Mouse (Mus musculus) right cerebral cortex, postnatal 4 days (tissue): ENCODE results near the gene Rubcn.

Experiments used
- DNase-seq: peaks from one replicate; pipeline ENCODE4 v3.0.0-alpha.2; 2022

Rubcn gene

DNA sequence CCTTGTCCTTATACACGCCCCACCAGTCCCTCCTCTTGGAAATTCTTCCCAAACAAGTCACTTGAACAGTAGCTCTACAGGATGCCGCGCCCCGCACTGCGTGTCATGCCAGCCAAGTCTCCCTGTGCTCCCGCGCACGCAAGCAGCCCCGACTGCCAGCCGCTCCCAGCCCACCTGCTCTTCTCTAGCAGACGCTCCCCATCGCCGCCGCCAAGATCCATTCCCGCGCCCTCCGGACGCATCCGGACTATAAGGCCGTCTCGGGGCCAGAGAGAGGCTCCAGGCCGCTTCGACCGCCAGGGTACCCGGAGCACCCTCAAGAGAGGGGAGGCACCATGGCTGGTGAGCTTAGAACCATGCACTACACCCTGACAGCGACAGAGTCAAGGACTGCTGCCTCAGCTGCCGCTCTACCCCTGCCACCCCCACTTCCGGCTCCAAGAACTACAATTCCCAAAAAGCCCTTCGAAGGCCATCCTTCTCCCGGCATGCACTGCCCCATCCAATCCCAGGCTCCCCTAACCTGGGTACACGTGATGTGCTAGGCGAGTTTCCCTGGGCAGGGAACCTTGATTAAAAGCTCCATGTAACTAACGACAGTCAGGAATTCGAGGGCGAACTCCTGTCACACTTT is 9.5 kb downstream of the Rubcn start:
- peak; percentile 76 for DNase-seq

- no peak for DNase-seq
These were observed 10.9 kb downstream of the Rubcn start for GRCm38 (mm10) chr16:32866713-32867112.

GRCm38 (mm10) chr16:32865401-32865800 is 12.2 kb downstream of the Rubcn start:
- no peak for DNase-seq

DNA sequence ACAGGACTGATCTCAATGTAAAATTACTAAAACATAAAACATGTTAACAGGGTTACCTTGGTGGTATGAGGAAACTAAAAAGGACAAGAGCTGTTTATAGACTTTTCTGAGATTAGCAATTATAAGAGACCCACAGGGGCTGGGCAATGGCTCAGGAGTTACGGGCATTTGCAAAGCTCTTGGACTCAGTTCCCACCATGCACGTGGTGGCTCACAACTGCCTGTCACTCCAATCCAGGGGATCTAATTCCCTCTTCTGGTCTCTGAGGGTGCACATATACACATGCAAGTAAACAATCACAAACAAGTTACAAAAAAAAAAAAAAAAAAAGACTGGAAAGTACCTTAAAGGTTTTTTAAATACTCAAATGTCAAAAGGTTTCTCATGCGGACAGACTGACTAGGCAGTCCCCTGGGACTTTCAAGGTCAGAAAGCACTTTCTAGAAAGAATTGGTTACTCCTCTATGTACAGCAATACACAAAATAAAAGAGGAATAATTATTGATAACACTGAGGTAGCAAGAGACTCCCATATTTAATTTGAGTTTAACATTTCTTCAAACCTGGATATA is 15.7 kb downstream of the Rubcn start:
- DNase-seq = no peak

DNA sequence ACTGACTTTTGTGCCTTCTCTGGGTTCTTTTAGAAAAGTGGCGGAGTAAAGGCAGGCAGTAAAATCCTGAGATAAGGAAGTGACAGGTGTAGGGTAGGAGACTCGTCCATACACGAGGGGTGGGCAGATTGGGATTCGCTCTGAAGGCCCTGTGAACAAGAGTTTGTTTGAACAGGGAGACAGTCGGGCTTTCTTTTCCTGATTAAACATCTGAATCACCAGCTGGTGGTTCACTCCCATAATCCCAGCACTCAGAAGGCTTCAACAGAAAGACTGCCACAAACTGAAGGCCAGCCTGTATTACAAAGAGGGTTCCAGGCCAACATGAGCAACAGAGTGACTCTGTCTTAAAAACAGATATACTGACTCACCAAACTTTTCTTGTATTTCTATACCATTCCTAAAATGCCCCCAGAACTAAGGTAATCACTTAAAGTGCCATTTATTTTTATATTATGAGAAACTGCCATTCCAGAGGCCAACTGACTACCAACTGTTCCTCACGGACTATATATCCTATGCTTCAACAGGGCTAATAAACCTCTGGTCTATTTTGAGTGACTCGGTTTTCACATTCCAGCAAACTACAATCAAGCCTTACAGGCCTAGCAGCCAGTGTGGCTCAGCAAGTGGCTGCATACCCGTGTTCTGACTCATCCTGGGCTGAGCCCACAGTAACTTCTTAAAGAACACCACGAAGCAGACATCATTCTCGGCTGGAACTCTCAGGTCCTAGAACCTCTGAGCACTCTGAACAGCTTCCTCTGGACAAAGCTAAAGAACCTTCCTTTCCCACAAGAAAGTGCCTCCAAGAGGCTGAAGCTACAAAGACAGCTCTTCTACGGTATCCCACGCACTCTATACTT is 18.6 kb downstream of the Rubcn start:
- DNase-seq = no peak

DNA sequence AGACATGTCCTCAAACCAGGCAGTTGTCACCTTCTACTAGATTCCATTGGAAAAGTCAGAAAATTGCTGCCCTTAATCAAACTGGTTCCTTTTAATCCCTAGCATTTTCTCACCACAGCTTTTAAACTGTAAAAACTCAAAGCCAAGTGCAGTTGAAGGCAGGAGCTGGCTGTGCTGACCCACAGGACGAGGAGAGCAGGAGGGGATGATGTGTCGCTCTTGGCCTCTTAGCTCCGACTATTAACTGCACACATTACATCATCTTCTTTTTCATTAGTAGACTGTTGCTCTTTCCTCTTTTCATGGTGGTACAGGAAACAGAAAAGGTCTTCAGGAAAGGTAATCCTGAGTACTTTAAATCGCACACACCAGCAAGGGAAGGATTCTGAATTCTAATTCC is 19.2 kb downstream of the Rubcn start:
- no peak for DNase-seq

GRCm38 (mm10) chr16:32856751-32857150 is 20.8 kb downstream of the Rubcn start:
- no peak for DNase-seq

- no peak for DNase-seq
These were observed 23.5 kb downstream of the Rubcn start for GRCm38 (mm10) chr16:32854050-32854571.

GRCm38 (mm10) chr16:32853492-32854049 is 24.0 kb downstream of the Rubcn start:
- no peak for DNase-seq

DNA sequence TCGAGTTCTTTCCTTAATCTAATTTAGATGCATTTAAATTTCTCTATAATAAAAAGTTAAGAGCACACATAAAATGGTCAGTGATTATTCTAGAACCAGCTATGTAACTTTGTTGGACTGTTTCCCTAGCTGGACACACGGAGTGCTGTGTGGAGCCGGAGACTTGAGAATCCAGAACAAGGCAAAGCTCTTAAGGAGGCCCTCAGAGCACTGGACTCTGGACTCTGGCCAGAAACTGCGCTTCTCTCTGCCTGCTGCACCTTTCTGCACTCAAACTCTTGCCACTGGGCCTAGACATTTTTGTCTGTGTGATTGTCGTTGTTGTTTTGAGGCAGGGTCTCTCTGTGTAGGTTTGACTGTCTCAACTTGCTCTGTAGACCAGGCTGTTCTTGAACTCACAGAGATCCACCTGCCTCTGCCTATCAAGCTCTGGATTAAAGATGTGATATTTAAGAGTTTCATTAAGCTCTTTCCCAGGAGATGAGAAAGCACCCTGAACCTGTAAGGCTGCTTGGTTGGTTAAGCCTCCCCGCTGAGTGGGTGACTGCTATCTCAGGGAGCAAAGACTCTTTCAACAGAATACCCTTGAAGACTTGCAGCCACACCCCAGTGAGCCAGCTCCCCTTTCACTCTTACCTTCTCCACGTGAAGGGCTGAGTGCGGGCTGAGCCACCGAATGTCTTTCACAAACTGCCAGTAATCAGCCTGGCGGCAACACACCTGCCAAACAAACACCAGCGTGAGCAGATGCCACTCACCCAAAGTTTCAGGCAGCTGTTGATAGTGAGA is 28.3 kb downstream of the Rubcn start:
- no peak for DNase-seq

- DNase-seq = no peak
These were observed 30.5 kb downstream of the Rubcn start for GRCm38 (mm10) chr16:32847103-32847502.

DNA sequence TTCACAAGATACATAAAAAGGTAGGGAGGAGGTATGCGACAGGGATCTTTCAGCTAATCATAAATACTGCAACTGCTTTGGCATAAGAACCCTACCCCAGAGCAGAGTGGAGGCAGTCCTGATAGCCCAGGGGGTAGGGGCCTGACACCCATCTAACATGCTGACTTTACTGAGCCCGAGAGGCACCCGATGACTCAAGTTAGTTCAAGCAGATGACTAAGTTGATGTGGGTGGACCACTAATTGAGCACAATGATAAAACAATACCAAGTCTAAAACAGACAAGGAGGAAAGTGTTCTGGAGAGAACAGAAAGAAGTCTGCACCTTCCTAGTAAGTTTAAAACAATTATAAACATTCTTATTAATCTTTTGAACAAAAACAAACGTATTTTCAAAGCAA is 46.1 kb downstream of the Rubcn start:
- no peak for DNase-seq

DNA sequence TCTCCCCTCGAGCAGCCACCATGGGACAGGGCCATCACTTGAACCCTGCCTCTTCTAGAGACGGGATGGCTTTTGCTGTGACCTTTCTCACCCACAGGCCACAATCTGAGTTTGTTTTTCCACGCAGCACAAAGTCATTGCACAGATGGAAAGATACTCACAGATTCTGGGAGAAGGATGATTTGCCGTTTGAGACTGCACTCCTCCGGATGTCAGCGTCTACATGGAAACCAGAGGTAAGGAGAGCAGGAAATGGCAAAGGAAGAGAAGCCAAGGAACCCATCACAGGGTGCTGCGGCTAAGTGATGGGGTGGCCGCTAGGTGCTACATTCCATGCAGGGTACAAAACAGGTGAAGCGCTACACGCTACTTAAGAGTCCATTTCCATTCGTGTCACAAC is 48.5 kb downstream of the Rubcn start:
- no peak for DNase-seq

GRCm38 (mm10) chr16:32826521-32826920 is 51.0 kb downstream of the Rubcn start:
- no peak for DNase-seq

DNA sequence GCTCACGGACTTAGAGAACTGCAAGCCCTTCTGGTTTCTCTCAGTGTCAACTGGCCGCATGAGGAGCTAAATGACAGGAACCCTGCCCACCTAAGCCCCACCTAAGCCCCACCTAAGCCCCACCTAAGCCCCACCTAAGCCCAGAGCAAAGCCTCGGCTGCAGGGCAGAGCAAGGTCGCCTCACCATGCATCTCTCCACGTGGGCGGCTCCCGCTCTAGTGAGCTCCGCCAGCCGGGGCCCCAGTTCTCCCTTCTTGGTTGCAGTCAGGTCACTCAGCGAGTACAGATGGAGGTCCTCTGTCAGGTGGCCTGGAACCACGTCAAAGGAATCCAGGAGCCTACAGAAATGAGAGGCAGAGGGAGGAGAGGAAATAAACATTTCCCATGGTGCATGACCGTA is 52.2 kb downstream of the Rubcn start:
- DNase-seq = no peak

GRCm38 (mm10) chr16:32824061-32824460 is 53.5 kb downstream of the Rubcn start:
- no peak for DNase-seq

GRCm38 (mm10) chr16:32823487-32823886 is 54.1 kb downstream of the Rubcn start:
- no peak for DNase-seq

GRCm38 (mm10) chr16:32822881-32823280 is 54.7 kb downstream of the Rubcn start:
- DNase-seq = no peak

- DNase-seq = no peak
These were observed 55.1 kb downstream of the Rubcn start for GRCm38 (mm10) chr16:32822450-32822827.

- DNase-seq = no peak
These were observed 55.7 kb downstream of the Rubcn start for GRCm38 (mm10) chr16:32821772-32822449.

DNA sequence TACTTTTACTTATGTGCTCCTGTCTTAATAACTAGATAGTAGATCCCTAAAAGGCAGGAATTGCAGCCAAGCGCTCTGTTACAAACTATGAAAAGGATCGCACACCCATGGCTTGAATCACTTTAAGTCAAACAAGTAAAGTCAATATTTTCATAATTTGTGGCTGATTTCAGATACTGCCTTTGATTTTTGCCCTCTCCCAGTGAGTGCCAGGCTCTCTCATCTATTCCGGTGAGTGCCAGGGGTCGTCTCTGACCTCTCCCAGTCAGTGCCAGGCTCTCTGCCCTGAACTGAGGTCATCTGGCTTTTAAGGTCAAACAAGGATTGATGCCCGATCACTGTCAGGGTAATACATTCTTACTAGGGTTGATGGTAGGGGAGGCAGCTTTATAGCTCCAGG is 59.1 kb downstream of the Rubcn start:
- DNase-seq = no peak

DNA sequence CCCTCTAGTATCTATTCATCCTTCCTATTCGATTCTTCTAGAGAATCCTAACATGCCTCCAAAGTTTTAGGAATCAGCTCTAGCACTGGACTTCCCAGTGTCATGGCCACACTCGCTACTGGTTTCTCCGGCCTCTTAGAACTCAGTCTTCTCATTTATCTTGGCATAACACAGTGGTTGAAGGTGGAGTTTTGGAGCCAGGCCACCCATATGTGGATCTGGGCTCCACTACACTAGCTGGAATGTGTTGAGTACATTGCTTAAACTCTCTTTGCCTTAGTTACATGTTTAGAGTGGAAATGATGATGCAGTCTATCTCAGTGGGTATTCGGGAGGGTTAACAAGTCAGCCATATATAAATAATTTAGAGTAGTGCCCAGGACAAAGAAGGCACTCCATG is 59.5 kb downstream of the Rubcn start:
- DNase-seq = no peak
